Mouse (Mus musculus): Measurements from ENCODE around the gene Erbb2.

- TF ChIP-seq CTCF (IDR thresholded peaks at IDR 0.05; ENCODE audit: low read depth) (no peak), EP300 (optimal IDR thresholded peaks at IDR 0.05) (no peak)
Measured at GRCm38 (mm10) chr11:98475630-98476433, 63.6 kb downstream of the Erbb2 start.
